Mouse (Mus musculus) lung, postnatal 25 days (tissue): ENCODE results near the gene Tnxb.

Source experiments
- DNase-seq: peaks from one replicate; pipeline ENCODE4 v3.0.0; 2022; ENCODE audit warnings: low spot score

Tnxb gene

DNA sequence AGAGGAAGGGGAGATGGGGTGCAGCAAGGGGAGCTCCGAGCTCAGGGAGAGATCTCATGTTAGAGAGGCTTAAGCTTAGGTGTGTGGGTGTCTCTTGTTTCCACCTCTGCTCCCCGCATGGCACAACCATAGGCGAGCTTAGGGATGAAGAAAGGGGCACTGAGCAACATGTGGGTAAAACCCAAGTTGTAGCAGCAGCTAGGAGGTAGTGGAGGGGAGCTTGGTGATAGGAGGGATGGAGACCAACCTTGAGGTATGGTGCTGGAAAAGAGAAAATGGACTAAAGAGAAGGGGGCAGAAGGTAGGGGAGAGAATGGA, 10.5 kb upstream of the Tnxb start:
- no peak for DNase-seq

GRCm38 (mm10) chr17:34660259-34660820, 10.0 kb upstream of the Tnxb start:
- no peak for DNase-seq

- DNase-seq: peak; percentile 70
Observed at GRCm38 (mm10) chr17:34661121-34661591, 9.2 kb upstream of the Tnxb start.

- DNase-seq: no peak
Observed at GRCm38 (mm10) chr17:34662468-34662867, 7.9 kb upstream of the Tnxb start.

- DNase-seq: no peak
Observed at GRCm38 (mm10) chr17:34662978-34663377, 7.4 kb upstream of the Tnxb start.

DNA sequence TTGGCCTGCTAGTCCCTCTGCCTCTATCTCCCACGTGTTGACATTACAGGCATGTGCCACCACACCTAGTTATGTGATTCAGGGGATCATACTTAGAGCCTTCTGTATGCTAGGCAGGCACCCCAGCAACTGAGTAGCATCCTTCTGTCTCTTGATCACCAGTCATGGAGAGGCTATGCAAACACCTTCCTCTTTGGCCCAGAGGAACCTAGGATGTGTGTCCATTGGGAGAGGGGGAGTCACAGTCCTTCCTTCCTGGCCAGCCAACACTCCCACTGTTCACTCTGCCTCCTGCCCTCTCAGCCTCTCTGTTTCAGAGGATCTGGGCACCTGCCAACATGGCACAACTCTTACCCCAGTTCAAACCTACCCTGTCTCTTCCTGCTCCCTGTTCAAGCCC, 6.8 kb upstream of the Tnxb start:
- no peak for DNase-seq

GRCm38 (mm10) chr17:34664472-34664871, 5.9 kb upstream of the Tnxb start:
- no peak for DNase-seq

GRCm38 (mm10) chr17:34671151-34672066, 1.1 kb downstream of the Tnxb start:
- DNase-seq: no peak

- no peak for DNase-seq
Observed at GRCm38 (mm10) chr17:34672246-34672792, 2.0 kb downstream of the Tnxb start.

DNA sequence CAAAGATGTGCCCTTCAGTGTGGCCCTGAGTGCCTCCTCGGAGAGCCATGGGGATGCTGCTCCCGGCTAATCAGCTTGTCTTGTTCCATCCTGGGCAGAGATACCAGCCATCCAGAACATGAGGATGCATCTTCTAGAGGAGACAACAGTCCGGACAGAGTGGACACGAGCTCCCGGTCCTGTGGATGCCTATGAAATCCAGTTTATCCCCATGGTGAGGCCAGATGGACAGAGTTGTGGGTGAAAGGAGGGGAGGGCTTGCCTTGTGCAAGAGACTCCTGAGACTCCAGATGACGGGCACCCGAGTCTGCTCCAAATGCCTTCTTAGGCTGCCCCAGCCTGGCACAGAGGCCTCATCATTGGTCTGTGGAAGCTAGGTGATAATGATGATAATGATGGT, 2.8 kb downstream of the Tnxb start:
- DNase-seq: no peak

- DNase-seq: no peak
Observed at GRCm38 (mm10) chr17:34674524-34675204, 4.3 kb downstream of the Tnxb start.

DNA sequence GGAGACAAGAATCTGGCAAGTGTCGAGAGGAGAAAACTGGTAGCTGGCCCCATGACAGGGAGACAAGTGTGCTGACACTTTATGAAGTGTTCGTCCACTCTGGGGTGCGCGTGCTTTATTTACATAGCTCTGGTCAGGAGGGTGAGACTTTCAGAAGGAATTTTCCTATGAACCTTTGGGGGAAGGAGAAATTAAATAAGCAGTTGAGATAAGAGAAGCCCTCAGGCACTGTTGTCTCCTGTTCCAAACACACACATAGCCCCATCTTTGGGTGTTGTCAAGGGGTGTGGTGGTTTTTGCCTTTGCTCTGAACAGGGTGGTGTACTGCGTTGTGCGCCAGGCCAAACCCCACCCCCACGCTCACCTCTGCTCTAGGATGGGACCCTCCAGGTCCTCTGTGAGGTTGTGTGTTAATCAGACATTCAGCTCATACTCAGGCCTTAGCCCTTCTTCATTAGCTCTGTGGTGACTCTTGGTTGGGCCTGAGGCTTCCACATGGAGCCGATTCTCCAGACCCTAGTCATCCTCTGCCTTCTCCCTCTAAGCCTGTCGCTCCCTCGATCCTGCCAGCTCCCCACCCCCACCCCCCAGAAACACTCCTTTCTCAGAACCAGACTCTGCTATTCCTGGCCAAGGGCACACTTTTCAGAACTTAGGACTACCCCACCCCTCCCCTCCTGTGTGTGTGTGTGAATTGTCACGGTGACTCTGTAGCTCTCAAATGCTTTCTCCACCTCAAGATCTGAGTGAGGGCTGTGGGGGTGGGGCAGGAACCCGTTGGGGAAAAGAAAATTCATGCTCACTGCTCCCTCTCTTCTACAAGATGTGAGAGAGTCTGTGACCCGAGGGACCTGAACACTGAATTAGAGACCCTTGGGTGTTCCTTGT, 5.1 kb downstream of the Tnxb start:
- no peak for DNase-seq

DNA sequence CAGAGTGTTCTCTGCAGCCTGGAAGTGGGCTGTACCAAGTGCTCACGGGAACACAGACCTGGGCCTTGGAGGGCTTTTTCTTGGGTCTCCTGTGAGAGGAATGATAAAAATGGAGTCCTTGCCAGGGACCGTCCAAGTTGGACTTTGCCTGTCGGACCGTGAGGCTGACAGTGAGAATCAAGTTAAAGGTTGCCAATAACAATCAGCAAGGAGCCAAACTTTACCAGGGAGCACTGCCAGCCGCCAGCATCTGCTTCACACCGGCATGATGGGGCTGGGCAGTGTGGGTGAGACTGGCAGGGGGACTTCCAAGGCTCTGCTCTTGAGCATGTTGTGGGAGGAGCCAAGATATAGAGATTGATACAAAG, 5.7 kb downstream of the Tnxb start:
- DNase-seq: no peak

- no peak for DNase-seq
Observed at GRCm38 (mm10) chr17:34676671-34677070, 6.3 kb downstream of the Tnxb start.

GRCm38 (mm10) chr17:34680191-34680590, 9.9 kb downstream of the Tnxb start:
- DNase-seq: no peak

DNA sequence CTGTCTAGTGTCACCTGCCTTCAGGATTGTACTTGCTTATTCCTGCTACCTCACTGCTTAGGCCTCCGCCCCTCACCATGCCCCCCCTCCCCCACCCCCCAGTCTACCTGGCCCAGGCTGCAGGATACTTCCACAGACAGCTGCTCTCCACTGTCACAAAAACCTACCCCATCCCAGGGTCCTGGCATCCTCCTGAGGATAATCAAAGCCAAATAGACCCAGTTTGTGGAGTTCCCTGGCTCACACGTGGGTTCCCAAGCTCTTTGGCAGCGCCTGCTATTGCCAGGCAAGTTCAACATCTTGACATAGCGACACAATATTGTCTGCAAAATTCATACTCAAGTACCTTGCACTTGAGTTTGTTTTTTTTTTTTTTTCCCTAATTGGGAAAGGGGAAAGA, 10.3 kb downstream of the Tnxb start:
- no peak for DNase-seq

DNA sequence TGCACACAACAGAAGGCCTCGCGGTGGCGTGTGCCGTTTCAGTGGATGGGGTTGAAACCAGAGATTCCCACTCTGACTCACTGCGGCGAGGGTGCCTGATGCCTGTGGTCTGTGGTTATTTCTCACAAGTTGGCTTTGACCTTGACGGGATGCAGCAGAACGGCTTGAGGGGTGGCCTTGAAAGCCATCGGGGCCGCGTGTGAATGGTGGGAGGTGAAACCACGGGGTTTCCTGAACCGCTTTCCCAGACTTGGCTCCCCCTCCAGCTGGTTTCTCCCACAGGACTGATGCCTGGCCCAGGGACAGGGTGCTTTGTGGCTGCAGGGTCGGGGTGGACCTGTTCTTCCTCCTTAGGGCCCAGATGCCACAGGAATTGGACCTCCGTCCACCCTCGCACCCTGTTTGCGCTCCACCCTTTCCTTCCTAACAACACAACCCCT, 10.8 kb downstream of the Tnxb start:
- peak; percentile 63 for DNase-seq

DNA sequence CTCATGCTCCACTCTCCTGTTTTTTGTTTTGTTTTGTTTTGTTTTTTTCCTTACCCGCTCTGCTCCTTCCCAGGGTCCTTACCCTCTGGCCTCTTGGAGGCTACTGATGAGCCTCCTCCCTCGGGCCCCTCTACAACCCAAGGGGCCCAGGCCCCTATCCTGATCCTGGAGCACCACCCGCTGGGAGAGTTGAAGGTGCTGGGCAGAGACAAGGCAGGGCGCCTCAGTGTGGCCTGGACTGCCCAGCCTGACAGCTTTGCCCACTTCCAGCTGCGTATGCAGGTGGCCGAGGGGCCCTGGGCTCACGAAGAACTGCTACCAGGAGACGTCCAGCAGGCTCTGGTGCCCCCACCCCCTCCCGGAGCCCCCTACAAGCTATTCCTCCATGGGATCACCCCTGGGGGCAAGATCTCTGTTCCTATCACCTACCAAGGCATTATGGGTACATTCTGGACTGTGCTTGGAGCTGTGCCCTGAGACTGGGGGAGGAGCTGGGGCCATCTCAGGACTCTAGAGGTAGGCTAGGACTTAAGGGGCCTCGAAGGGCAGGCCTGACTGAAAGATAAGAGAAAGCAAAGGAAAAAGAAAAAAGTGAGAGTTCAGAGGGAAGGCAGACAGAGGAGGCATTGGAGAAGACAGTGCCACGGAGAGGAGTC, 11.7 kb downstream of the Tnxb start:
- DNase-seq: no peak

DNA sequence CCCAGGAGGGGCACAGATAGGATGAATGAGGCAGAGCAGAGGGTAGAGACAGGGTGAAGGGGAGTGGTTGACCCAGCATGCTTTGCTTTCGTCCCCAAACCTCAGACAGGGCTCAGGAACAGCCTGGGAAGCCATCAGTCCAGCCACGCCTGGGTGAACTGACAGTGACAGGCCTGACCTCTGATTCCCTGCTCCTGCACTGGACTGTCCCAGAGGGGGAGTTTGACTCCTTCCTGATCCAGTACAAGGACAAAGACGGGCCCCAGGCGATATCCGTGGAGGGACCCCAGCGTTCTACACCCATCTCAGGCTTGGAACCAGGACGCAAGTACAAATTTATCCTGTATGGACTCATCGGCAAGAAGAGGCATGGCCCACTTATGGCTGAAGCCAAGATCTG, 12.8 kb downstream of the Tnxb start:
- no peak for DNase-seq

GRCm38 (mm10) chr17:34683686-34684220, 13.4 kb downstream of the Tnxb start:
- no peak for DNase-seq
